Mouse (Mus musculus): ENCODE data around the gene Ager. TPM values are rescaled to one million over a fixed set of nuclear protein-coding genes. Genes with fewer than 3 reads are reported as not detected.
A peak's percentile ranks its signal among the peaks of the same experiment; 100 is the strongest.

Ager gene
- polyA plus RNA-seq, 1 experiment from 2014 or later, result 2.4 TPM

DNA sequence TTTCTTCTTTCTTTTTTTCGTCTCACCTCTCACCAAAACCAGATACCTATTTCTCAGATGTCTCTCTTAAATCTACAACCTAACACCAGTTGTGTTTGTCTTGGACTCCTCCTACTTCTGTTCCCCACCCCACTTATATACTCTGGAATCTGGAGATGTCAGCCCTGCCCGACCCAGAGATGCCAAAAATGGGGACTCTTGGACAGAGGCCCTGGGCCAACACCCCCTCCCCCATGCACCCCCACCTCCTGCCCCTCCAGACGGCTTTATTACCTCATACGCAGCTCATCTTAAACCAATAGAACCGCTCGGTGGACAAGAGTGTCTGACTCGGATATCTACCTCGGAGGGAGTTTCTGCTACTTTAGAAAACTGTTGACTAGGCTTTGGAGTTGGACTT is 1.6 kb upstream of the Ager start:
- Histone ChIP-seq H3K4me2 (ENCODE audit: low read depth, low read length) (no peak overlapping the region), H3K4me1 (ENCODE audit: control insufficient read depth, insufficient read depth, low read length) (peaks cover 34% of the 10 kb centered on the region), H3K27me3 (replicated peaks; ENCODE audit: control insufficient read depth, insufficient read depth, low read length) (no peaks in the 10 kb centered on the region), H3K36me3 (ENCODE audit: control insufficient read depth, insufficient read depth, low read length) (peaks cover 19% of the 10 kb centered on the region), H3K27ac (ENCODE audit: low read length) (no peak overlapping the region), H3K9me3 (ENCODE audit: control insufficient read depth, low read length) (no peaks in the 10 kb centered on the region), H3K9ac (ENCODE audit: low read depth, low read length) (no peak overlapping the region), H3K4me3 (ENCODE audit: low read length) (no peak overlapping the region)
- WGBS, result 57% methylated on average over 8 of the region's 8 CpGs
- no peak for ATAC-seq

DNA sequence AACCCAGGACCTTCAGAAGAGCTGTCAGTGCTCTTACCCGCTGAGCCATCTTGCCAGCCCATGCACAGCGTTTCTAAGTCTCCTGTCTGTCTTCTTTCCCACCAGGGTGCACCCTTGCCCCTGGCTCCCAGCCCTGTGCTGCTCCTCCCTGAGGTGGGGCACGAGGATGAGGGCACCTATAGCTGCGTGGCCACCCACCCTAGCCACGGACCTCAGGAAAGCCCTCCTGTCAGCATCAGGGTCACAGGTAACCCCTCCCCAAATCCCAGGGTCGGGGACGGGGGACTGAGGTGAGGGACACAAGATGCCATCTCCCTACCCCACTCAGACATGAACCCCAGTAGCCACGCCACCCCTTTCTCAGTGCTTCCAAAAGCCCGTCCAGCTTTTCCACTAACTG is 2.2 kb downstream of the Ager start:
- Histone ChIP-seq H3K9ac (ENCODE audit: low read depth, low read length) (peak overlapping the region; percentile 10; the same call in 1 of the 2 replicates), H3K27me3 (replicated peaks; ENCODE audit: control insufficient read depth, insufficient read depth, low read length) (no peaks in the 10 kb centered on the region), H3K9me3 (ENCODE audit: control insufficient read depth, low read length) (no peaks in the 10 kb centered on the region), H3K4me3 (ENCODE audit: low read length) (no peak overlapping the region), H3K4me2 (ENCODE audit: low read depth, low read length) (no peak overlapping the region), H3K27ac (ENCODE audit: low read length) (no peak overlapping the region), H3K36me3 (ENCODE audit: control insufficient read depth, insufficient read depth, low read length) (peaks cover 16% of the 10 kb centered on the region), H3K4me1 (ENCODE audit: control insufficient read depth, insufficient read depth, low read length) (peaks cover 27% of the 10 kb centered on the region)
- no peak for ATAC-seq
- 77% methylated on average over 9 of the region's 9 CpGs for WGBS

DNA sequence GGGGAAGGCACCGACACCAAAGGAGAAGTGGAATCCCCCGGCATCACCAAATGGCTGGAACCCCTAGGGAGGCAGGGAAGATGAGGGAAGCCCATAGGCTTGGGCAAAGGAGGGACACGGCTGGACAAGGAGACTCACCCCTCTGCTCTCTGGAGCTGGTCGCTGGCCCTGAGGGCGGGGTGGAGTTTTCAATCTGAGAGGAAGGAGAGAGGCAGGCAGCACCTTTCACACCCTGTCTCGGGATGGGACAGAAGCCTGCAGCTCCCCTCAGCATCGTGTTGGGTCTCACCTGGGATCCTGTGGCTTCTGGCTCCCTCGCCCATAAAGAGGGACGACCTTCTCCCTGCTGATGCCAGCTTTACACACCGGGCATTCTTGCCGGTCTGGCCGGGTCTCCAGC is 4.1 kb downstream of the Ager start:
- no peaks in the 10 kb centered on the region for H3K9me3 ChIP-seq (ENCODE audit: control insufficient read depth, low read length)
- H3K4me1 ChIP-seq (ENCODE audit: control insufficient read depth, insufficient read depth, low read length), result peaks cover 33% of the 10 kb centered on the region
- peaks cover 7% of the 10 kb centered on the region for H3K36me3 ChIP-seq (ENCODE audit: control insufficient read depth, insufficient read depth, low read length)
- no peaks in the 10 kb centered on the region for H3K27me3 ChIP-seq (replicated peaks; ENCODE audit: control insufficient read depth, insufficient read depth, low read length)
- H3K9ac ChIP-seq (ENCODE audit: low read depth, low read length), result no peak overlapping the region
- H3K27ac ChIP-seq (ENCODE audit: low read length), result no peak overlapping the region
- peak overlapping the region; percentile 66; the same call in 1 of the 2 replicates for H3K4me2 ChIP-seq (ENCODE audit: low read depth, low read length)
- H3K4me3 ChIP-seq (ENCODE audit: low read length), result no peak overlapping the region
- 88% methylated on average over 12 of the region's 12 CpGs for WGBS
- no peak for ATAC-seq

DNA sequence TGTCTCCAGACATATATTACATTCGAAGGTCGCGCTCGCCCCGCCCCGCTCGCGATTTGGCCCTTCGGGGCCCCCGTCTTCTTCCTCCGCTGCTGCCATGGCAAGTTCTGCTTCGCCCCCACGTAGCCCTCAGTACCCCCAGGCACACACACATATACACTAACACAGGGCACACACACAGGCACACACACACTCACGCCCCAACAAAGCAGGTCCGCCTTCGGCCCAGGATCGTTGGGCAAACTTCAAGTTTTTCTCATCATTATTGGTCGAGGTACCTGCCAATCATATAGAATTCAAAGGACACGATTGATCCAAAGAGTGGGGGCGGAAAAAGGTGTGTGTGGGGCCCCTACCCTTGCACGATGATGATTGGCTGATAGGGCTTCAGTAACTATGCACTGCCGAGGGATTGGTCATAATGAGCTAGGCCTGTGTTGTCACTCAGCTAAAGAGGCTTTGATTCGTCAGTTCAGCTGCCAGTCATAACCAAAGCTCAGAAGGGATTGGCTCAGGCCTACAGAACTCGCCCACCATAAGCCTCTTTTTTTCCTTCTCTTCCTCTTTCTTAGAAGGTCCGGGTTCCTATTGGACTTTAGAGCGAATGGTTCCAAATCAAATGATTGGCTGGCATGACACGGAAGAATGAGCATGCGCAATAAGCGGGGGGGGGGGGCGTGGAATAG is 5.9 kb downstream of the Ager start, which contains the start of gene Rnf5:
Rnf5 (minus strand) TSS at position 316 of the 686 bp plus-strand sequence.
- Histone ChIP-seq H3K9me3 (ENCODE audit: control insufficient read depth, low read length) (no peaks in the 10 kb centered on the region), H3K27ac (ENCODE audit: low read length) (peak within 1 kb of the TSS; percentile 92), H3K4me2 (ENCODE audit: low read depth, low read length) (peak within 1 kb of the TSS; percentile 68), H3K4me1 (ENCODE audit: control insufficient read depth, insufficient read depth, low read length) (peaks cover 34% of the 10 kb centered on the region), H3K27me3 (replicated peaks; ENCODE audit: control insufficient read depth, insufficient read depth, low read length) (no peaks in the 10 kb centered on the region), H3K4me3 (ENCODE audit: low read length) (peak within 1 kb of the TSS; percentile 89), H3K36me3 (ENCODE audit: control insufficient read depth, insufficient read depth, low read length) (peaks cover 7% of the 10 kb centered on the region), H3K9ac (ENCODE audit: low read depth, low read length) (peak within 1 kb of the TSS; percentile 99)
- WGBS, result under 1% methylated on average over 30 of the region's 30 CpGs
- peak; percentile 96 for ATAC-seq

DNA sequence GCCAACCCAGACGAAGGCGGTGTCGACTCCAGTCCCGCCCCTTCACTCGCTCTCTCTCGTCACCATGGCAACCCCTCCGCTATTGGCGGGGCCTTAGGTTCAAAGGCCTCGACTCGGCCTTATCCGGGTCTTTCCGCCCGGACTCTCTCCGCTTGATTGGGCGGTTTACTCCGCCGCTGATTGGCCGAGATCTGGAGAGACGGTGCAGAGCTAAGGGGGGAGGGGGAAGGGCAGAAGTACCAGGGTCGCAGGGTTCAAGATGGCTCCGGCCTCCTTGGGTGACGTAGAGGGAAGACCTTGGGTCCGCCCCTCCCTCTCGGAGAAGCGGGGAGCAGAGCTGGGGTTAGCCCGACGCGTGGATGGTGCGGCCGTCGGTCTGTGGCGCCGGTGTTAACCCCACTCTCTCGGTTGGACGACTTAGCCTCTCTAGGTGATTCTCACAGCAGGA is 6.4 kb downstream of the Ager start, which contains the start of gene Agpat1:
Agpat1 (plus strand) TSS at position 202 of the 448 bp plus-strand sequence.
- peak within 1 kb of the TSS; percentile 89 for H3K4me3 ChIP-seq (ENCODE audit: low read length)
- H3K27ac ChIP-seq (ENCODE audit: low read length), result peak within 1 kb of the TSS; percentile 92
- peaks cover 7% of the 10 kb centered on the region for H3K36me3 ChIP-seq (ENCODE audit: control insufficient read depth, insufficient read depth, low read length)
- H3K27me3 ChIP-seq (replicated peaks; ENCODE audit: control insufficient read depth, insufficient read depth, low read length), result no peaks in the 10 kb centered on the region
- peak; percentile 92 for ATAC-seq
- 0% methylated on average over 35 of the region's 35 CpGs for WGBS
- peaks cover 39% of the 10 kb centered on the region for H3K4me1 ChIP-seq (ENCODE audit: control insufficient read depth, insufficient read depth, low read length)
- no peaks in the 10 kb centered on the region for H3K9me3 ChIP-seq (ENCODE audit: control insufficient read depth, low read length)
- peak within 1 kb of the TSS; percentile 68 for H3K4me2 ChIP-seq (ENCODE audit: low read depth, low read length)
- H3K9ac ChIP-seq (ENCODE audit: low read depth, low read length), result peak within 1 kb of the TSS; percentile 99

DNA sequence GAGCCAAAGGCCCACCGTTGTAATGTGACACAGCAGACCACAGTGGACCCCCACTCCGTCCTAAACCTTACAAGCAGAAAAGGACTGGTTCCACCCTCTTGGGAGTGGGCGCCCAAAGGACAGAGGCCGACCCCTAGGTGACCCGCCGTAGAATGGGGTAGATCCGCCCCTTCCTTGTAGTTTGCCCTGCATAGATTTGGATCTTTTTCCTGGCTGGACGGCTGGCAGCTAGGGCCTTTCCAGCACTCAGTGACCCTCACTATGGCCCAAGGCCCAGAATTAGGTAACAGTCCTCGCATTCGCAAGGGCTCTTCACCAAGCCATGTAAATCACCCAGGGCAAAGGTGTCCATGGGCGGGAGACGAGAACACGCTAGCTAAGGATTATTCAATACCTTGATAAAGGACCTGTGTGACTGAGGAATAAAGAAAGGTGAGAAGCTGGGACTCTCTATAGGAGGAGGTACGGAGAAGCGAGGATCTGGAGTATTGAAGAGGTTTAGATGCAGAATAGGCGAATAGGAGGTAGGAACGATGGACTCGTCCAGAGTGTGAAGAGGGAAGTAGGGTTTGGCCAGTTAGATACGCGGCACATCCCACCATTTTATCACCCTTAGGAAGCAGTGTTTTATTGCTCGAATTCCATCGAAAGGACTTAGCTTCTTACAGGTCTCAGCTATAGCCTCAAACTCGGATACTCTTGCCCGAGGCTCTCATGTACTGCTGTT is 7.0 kb downstream of the Ager start:
- Histone ChIP-seq H3K27me3 (replicated peaks; ENCODE audit: control insufficient read depth, insufficient read depth, low read length) (no peaks in the 10 kb centered on the region), H3K9ac (ENCODE audit: low read depth, low read length) (peak overlapping the region; percentile 99), H3K36me3 (ENCODE audit: control insufficient read depth, insufficient read depth, low read length) (peaks cover 7% of the 10 kb centered on the region), H3K9me3 (ENCODE audit: control insufficient read depth, low read length) (no peaks in the 10 kb centered on the region), H3K4me3 (ENCODE audit: low read length) (peak overlapping the region; percentile 89), H3K4me2 (ENCODE audit: low read depth, low read length) (peak overlapping the region; percentile 68), H3K4me1 (ENCODE audit: control insufficient read depth, insufficient read depth, low read length) (peaks cover 39% of the 10 kb centered on the region), H3K27ac (ENCODE audit: low read length) (peak overlapping the region; percentile 92)
- WGBS, result 9% methylated on average over 24 of the region's 24 CpGs
- ATAC-seq, result no peak

DNA sequence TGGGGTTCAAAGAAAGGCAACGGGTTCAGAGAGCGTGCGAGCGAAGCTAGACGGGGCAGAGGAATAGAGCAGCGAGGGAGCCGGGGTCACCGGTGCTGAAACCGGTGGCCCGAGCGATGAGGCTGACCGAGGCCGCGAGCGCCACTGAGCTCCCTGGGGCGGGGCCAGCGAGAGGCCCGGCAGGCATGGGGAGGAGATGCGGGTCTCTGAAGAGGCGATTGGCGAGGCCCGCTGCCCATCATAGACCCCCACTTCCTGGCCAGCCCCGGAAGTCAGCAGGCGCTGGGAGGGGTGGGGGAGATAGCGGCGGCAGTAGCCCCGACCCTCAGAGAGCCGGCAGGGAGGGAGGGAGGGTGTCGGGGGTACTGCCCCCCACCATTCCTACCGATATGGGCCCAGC is 7.9 kb downstream of the Ager start:
- peaks cover 39% of the 10 kb centered on the region for H3K4me1 ChIP-seq (ENCODE audit: control insufficient read depth, insufficient read depth, low read length)
- H3K27ac ChIP-seq (ENCODE audit: low read length), result peak overlapping the region; percentile 92
- peaks cover 6% of the 10 kb centered on the region; the same call in 1 of the 2 replicates for H3K36me3 ChIP-seq (ENCODE audit: control insufficient read depth, insufficient read depth, low read length)
- peak overlapping the region; percentile 99 for H3K9ac ChIP-seq (ENCODE audit: low read depth, low read length)
- H3K27me3 ChIP-seq (replicated peaks; ENCODE audit: control insufficient read depth, insufficient read depth, low read length), result no peaks in the 10 kb centered on the region
- peak overlapping the region; percentile 89 for H3K4me3 ChIP-seq (ENCODE audit: low read length)
- H3K4me2 ChIP-seq (ENCODE audit: low read depth, low read length), result peak overlapping the region; percentile 89
- ATAC-seq, result peak; percentile 44
- WGBS, result 1% methylated on average over 27 of the region's 30 CpGs
- no peaks in the 10 kb centered on the region for H3K9me3 ChIP-seq (ENCODE audit: control insufficient read depth, low read length)

DNA sequence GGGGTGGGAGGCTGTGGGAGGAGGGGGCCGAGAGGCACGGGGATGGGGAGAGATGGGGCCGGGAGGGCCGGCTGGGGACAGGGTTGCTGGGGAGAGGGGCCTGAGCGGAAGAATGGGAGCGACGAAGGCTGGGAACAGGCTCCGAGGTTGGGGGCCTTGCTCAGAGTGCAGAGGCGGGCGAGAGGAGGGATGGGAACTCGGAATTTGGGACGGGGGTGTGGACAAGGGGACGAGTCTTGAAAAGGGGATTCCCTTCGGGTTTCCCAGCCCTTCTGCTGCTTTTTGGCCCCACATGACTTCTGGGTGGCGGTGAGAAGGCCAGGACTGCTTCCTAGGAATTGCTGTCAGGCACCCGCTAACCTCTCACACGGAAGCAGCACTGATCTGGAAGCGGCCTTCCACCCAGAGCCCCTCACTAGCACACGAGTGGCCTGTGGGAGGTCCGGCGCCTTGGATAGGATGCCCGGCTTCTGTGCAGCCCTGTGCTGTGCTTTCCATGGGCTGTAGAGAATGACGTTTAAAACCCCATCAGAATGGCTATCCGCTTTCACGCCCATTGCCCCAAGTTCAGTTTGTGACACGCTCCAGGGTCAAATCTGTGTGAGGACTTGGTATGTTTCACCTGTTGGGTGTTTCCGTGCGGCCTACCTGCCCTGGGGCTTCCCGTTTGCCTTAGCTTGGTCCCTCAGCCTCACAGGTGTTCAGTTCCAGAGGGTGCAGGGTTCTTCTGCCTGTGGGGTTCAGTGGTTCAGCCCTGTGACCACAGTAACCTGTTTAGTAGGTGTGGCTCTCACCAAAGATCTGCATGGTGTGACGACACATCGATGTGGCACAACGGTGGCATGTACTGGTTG is 8.8 kb downstream of the Ager start:
- 10% methylated on average over 31 of the region's 32 CpGs for WGBS
- peaks cover 39% of the 10 kb centered on the region for H3K4me1 ChIP-seq (ENCODE audit: control insufficient read depth, insufficient read depth, low read length)
- peak overlapping the region; percentile 89 for H3K4me2 ChIP-seq (ENCODE audit: low read depth, low read length)
- peak overlapping the region; percentile 99 for H3K9ac ChIP-seq (ENCODE audit: low read depth, low read length)
- no peak for ATAC-seq
- peak overlapping the region; percentile 89 for H3K4me3 ChIP-seq (ENCODE audit: low read length)
- H3K27ac ChIP-seq (ENCODE audit: low read length), result peak overlapping the region; percentile 89
- H3K27me3 ChIP-seq (replicated peaks; ENCODE audit: control insufficient read depth, insufficient read depth, low read length), result no peaks in the 10 kb centered on the region
- 0 out of 2 replicates have a peak, but pooled peaks cover 4% of the 10 kb centered on the region for H3K36me3 ChIP-seq (ENCODE audit: control insufficient read depth, insufficient read depth, low read length)
- no peaks in the 10 kb centered on the region for H3K9me3 ChIP-seq (ENCODE audit: control insufficient read depth, low read length)

DNA sequence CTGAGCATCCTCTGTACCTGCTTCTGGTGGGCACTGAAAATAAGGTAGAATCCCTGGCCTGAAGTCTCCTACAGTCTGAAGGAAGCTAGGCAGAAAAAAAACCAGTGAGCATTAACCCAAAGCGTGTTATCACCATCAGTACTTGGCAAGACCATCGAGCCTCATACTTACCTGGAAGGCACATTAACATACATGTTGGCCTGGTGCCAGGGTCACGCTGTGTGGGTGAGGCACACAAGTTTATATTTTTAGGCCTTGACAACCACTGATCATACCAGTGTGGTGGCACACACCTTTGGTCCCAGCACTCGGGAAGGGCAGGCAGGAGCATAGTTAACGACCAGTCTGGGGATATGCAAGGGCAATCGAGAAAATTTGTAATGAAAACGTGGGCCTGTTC is 10.3 kb downstream of the Ager start:
- no peak for ATAC-seq
- no peak overlapping the region for H3K4me2 ChIP-seq (ENCODE audit: low read depth, low read length)
- H3K9ac ChIP-seq (ENCODE audit: low read depth, low read length), result 0 out of 2 replicates have a peak overlapping the region, but pooled peaks have one; percentile 18
- H3K9me3 ChIP-seq (ENCODE audit: control insufficient read depth, low read length), result no peaks in the 10 kb centered on the region
- peaks cover 8% of the 10 kb centered on the region; the same call in 1 of the 2 replicates for H3K36me3 ChIP-seq (ENCODE audit: control insufficient read depth, insufficient read depth, low read length)
- 81% methylated on average over 7 of the region's 7 CpGs for WGBS
- H3K27me3 ChIP-seq (replicated peaks; ENCODE audit: control insufficient read depth, insufficient read depth, low read length), result no peaks in the 10 kb centered on the region
- H3K4me1 ChIP-seq (ENCODE audit: control insufficient read depth, insufficient read depth, low read length), result peaks cover 30% of the 10 kb centered on the region
- H3K4me3 ChIP-seq (ENCODE audit: low read length), result no peak overlapping the region
- H3K27ac ChIP-seq (ENCODE audit: low read length), result no peak overlapping the region
